Mouse (Mus musculus) c-Kit-negative CD71-positive TER-119-positive erythroid progenitor cells, embryonic 14.5 days (primary cell): ENCODE data around the gene Snapc4.

Experiments
- DNase-seq: peaks from one replicate; pipeline ENCODE4 v3.0.0-alpha.2; 2013; ENCODE audit warnings: low read depth, low spot score

Snapc4 gene

GRCm38 (mm10) chr2:26380131-26380771 lies at the start of gene Snapc4:
Gene Snapc4, minus strand, starts transcription at chr2:26380653.
- DNase-seq: peak; percentile 54

- DNase-seq: no peak
Measured at GRCm38 (mm10) chr2:26429851-26430250, 49.4 kb upstream of the Snapc4 start.

GRCm38 (mm10) chr2:26424541-26424940 lies 44.1 kb upstream of the Snapc4 start:
- no peak for DNase-seq

- no peak for DNase-seq
Measured at GRCm38 (mm10) chr2:26423086-26423485, 42.6 kb upstream of the Snapc4 start.

GRCm38 (mm10) chr2:26421969-26422368 lies 41.5 kb upstream of the Snapc4 start:
- DNase-seq: no peak

GRCm38 (mm10) chr2:26418120-26418519 lies 37.7 kb upstream of the Snapc4 start:
- no peak for DNase-seq

GRCm38 (mm10) chr2:26417066-26417465 lies 36.6 kb upstream of the Snapc4 start:
- DNase-seq: no peak

- no peak for DNase-seq
Measured at GRCm38 (mm10) chr2:26410931-26411411, 30.5 kb upstream of the Snapc4 start.

GRCm38 (mm10) chr2:26410091-26410490 lies 29.6 kb upstream of the Snapc4 start:
- no peak for DNase-seq

- DNase-seq: no peak
Measured at GRCm38 (mm10) chr2:26409362-26409761, 28.9 kb upstream of the Snapc4 start.

- DNase-seq: peak; percentile 93
Measured at GRCm38 (mm10) chr2:26408515-26409356, 28.3 kb upstream of the Snapc4 start, which contains the start of gene Inpp5e. Gene Inpp5e, minus strand, starts transcription at chr2:26409203.

- no peak for DNase-seq
Measured at GRCm38 (mm10) chr2:26403306-26403705, 22.9 kb upstream of the Snapc4 start.

- no peak for DNase-seq
Measured at GRCm38 (mm10) chr2:26402265-26402664, 21.8 kb upstream of the Snapc4 start.

- DNase-seq: no peak
Measured at GRCm38 (mm10) chr2:26401023-26401422, 20.6 kb upstream of the Snapc4 start.

- no peak for DNase-seq
Measured at GRCm38 (mm10) chr2:26400296-26400695, 19.8 kb upstream of the Snapc4 start.

- DNase-seq: no peak
Measured at GRCm38 (mm10) chr2:26399647-26400046, 19.2 kb upstream of the Snapc4 start.

- no peak for DNase-seq
Measured at GRCm38 (mm10) chr2:26398978-26399377, 18.5 kb upstream of the Snapc4 start.

GRCm38 (mm10) chr2:26391617-26392016 lies 11.2 kb upstream of the Snapc4 start:
- DNase-seq: no peak

- no peak for DNase-seq
Measured at GRCm38 (mm10) chr2:26390954-26391353, 10.5 kb upstream of the Snapc4 start.

GRCm38 (mm10) chr2:26389154-26389690 lies 8.8 kb upstream of the Snapc4 start, which contains the start of the genes Entr1 and Pmpca:
Gene Entr1, minus strand, starts transcription at chr2:26389316.
Gene Pmpca, plus strand, starts transcription at chr2:26389339.
- DNase-seq: peak; percentile 70

- no peak for DNase-seq
Measured at GRCm38 (mm10) chr2:26388682-26389153, 8.3 kb upstream of the Snapc4 start.

GRCm38 (mm10) chr2:26387713-26388112 lies 7.3 kb upstream of the Snapc4 start:
- no peak for DNase-seq
